Mouse (Mus musculus): ENCODE measurements at regions not wholly inside any gene's neighbourhood (a gene's known extent, or its start where the extent isn't known, plus 50 kb on each side); places are given as distances from the start of the nearest gene placed in this dataset.

DNA sequence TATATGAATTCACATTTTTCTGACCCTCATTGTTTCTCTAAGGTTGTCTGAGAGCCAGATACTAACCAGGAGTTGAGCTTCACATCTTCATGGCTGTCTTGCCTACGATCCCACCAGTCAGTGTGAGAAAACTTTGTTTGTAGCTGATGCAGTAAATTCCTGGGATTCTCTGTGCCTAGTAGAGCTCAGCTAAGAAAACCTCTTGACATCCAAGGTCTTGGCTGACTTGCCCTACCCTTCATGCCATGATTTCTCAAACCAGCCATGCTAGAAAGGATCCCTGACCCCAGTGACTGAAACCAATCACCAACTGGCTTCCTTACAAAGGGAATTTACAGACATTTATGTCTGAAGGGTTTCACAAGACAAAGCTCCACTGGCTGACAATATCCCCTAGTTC lies 364.5 kb downstream of the Zfp619 start:
- no peak for DNase-seq

- DNase-seq, result no peak
These were observed 376.8 kb downstream of the Zfp619 start for GRCm38 (mm10) chr7:39894208-39894896.

GRCm38 (mm10) chr7:39896918-39897317 lies 379.4 kb downstream of the Zfp619 start:
- DNase-seq, result no peak

DNA sequence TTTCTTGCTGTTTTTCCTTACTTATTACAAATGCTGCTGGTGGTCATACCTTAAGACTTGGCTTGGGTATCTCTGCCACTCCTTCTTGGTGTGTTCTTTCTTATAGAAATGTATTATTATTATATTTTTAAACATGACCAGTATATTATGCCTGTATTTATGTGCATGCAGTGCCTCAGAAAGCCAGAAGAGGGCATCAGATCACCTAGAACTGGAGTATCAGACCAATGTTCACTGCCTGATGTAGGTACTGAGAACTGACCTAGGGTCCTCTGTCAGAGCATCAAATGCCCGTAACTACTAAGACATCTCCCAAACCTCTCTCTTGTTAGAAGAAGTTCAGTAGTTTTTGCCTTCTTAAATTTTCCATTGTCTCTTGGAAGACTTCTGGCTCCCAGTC lies 380.7 kb downstream of the Zfp619 start:
- peak; percentile 15 for DNase-seq

- no peak for DNase-seq
These were observed 416.4 kb downstream of the Zfp619 start for GRCm38 (mm10) chr7:39933946-39934345.

DNA sequence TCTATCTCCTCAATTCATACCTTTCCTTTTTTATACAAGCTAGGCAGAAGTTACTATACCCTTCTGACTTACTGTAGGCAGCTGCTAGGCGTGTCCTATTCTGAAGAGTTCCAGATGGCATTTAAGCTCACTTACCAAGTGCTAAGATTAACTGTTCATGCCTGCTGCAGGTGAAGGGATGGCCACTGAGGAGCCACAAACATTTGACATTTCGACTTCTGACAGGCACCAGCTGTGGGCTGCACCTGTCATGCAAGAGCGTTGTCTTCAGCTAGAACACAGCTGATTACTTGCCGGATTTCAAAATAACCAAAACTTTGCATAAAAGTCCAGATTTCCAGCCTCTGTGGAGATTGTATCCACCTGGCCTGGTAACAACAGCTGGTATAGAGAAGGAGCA lies 419.7 kb downstream of the Zfp619 start:
- no peak for DNase-seq

DNA sequence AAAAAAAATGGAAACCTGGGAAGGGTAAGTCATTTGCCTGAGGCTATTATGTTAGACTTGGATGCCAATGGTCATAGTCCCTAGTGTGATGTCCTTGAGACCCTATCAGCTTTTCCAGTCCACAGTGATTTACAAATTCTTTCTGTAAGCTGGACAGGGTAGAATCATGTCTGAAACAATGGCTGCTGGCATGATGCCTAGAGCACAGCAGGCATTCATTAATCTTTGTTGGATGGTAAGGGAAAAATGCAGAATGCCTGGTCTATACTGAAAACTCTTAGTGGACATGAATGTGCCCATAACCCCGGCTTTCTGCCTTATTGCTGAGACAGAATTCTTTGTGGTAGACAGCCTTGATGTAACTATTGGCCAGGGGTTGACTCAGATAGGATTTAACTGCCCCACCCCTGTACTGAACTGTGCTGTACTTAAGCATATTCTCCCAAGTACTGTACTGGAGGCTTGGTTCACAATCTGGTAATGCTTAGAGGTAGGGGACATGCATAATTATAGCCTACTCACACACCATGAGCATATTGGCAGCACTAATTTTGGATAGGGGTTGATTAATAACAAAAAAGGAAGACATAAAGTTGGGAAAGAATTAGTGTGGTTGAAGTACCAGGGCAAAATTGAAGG lies 424.8 kb downstream of the Zfp619 start:
- DNase-seq, result peak; percentile 10

DNA sequence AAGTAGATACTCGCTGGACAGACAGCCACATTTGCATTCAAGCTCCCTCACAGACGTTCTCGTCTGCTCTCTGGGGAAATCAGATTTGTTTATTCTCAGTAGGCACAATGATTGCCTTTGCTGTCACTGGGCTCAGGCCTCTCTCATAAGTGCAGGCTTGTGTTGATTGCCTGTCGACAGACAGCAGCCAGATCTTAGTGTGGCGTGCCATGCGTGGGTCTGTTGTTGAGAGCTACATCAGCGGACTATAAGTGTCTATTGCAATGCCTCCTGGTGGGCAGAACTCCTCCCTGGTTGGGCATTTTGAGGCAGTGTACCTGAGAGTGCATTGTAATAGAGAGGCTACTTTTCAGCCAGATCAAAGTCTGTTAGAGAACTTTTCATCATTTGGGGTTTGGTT lies 436.5 kb downstream of the Zfp619 start:
- DNase-seq, result no peak

- DNase-seq, result no peak
These were observed 437.4 kb downstream of the Zfp619 start for GRCm38 (mm10) chr7:39954931-39955330.

DNA sequence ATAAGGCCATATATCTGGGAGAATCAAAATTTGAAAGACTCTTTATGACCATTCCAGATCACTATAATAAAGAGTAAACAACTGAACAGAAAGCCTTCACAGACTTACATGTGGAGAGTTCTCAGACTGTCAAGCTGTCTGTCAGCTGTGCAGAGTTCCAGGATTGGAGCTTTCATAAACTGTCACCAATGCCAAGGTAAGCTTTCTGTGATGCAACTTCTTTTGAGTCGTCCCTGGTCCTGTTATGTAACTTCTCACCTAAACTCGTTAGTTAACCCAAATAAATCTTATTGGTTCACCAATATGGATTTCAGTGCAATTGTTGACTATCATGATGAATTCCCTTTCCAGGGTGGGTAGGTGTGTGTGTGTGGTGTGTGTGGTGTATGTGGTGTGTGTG lies 460.6 kb downstream of the Zfp619 start:
- no peak for DNase-seq

GRCm38 (mm10) chr7:39981647-39982046 lies 464.1 kb downstream of the Zfp619 start:
- DNase-seq, result no peak

Data from kidney, postnatal 10 days (tissue).